Mouse (Mus musculus) forelimb bud, embryonic 11.5 days (tissue): ENCODE data around the gene Myh7.

Source experiments
- DNase-seq: peaks from one replicate; pipeline ENCODE4 v3.0.0-alpha.2; 2012; ENCODE audit warnings: low read depth, low spot score

The Myh7 gene

GRCm38 (mm10) chr14:54943971-54944370, 50.5 kb downstream of the Myh7 start:
- no peak for DNase-seq

- DNase-seq: no peak
Measured at GRCm38 (mm10) chr14:54942479-54942878, 51.9 kb downstream of the Myh7 start.

GRCm38 (mm10) chr14:54941024-54941978, 53.1 kb downstream of the Myh7 start:
- no peak for DNase-seq

- DNase-seq: no peak
Measured at GRCm38 (mm10) chr14:54940176-54940530, 54.3 kb downstream of the Myh7 start.

- peak; percentile 80 for DNase-seq
Measured at GRCm38 (mm10) chr14:54939434-54940175, 54.8 kb downstream of the Myh7 start.

- DNase-seq: no peak
Measured at GRCm38 (mm10) chr14:54938431-54939219, 55.8 kb downstream of the Myh7 start.

GRCm38 (mm10) chr14:54937361-54938182, 56.9 kb downstream of the Myh7 start:
- DNase-seq: no peak

GRCm38 (mm10) chr14:54936831-54937160, 57.6 kb downstream of the Myh7 start:
- DNase-seq: no peak

- DNase-seq: no peak
Measured at GRCm38 (mm10) chr14:54935904-54936830, 58.3 kb downstream of the Myh7 start, which contains the start of gene Cmtm5. Cmtm5 (plus strand) TSS chr14:54936261.

GRCm38 (mm10) chr14:54932645-54933150, 61.7 kb downstream of the Myh7 start, which contains the start of gene Il25:
Il25 (plus strand) TSS chr14:54932695.
- DNase-seq: no peak

- DNase-seq: no peak
Measured at GRCm38 (mm10) chr14:54930431-54930830, 64.0 kb downstream of the Myh7 start.

GRCm38 (mm10) chr14:54929801-54930200, 64.6 kb downstream of the Myh7 start:
- DNase-seq: no peak

- no peak for DNase-seq
Measured at GRCm38 (mm10) chr14:54927296-54927695, 67.1 kb downstream of the Myh7 start.

- peak; percentile 94 for DNase-seq
Measured at GRCm38 (mm10) chr14:54926401-54927158, 67.8 kb downstream of the Myh7 start.

- peak; percentile 61 for DNase-seq
Measured at GRCm38 (mm10) chr14:54925349-54926342, 68.8 kb downstream of the Myh7 start, which contains the start of gene Efs. Efs (minus strand) TSS chr14:54926126.

- DNase-seq: peak; percentile 76
Measured at GRCm38 (mm10) chr14:54924641-54925348, 69.6 kb downstream of the Myh7 start.
